Mouse (Mus musculus) forebrain, embryonic 15.5 days (tissue): Measurements from ENCODE around the gene Pde6h. TPM values are rescaled to one million over a fixed set of nuclear protein-coding genes. Genes with fewer than 3 reads are reported as not detected.
A peak's percentile ranks its signal among the peaks of the same experiment; 100 is the strongest.

ENCODE experiments used
- ATAC-seq: fragments of 200-750 bp; cut with Nextera tagmentation; replicated peaks from 2 replicates; pipeline ENCODE4 v1.8.0; 2017; ENCODE audit warnings: mild to moderate bottlenecking, moderate TSS enrichment, moderate library complexity
- H3K27ac ChIP-seq: fragments of 300-500 bp; sonication (generic); replicated peaks from 2 replicates; pipeline ENCODE4 v1.5.1; 2015; ENCODE audit warnings: mild to moderate bottlenecking, inconsistent platforms
- H3K27me3 ChIP-seq: fragments of 300-500 bp; sonication (generic); 2 replicates; pipeline ENCODE4 v1.6.1; 2015; ENCODE audit warnings: inconsistent platforms
- H3K36me3 ChIP-seq: fragments of 300-500 bp; sonication (generic); 2 replicates; pipeline ENCODE4 v1.6.1; 2015; ENCODE audit warnings: mild to moderate bottlenecking, inconsistent platforms
- H3K4me1 ChIP-seq: fragments of 300-500 bp; sonication (generic); 2 replicates; pipeline ENCODE4 v1.6.1; 2015; ENCODE audit warnings: inconsistent platforms
- H3K4me2 ChIP-seq: fragments of 300-500 bp; sonication (generic); replicated peaks from 2 replicates; pipeline ENCODE4 v1.6.1; 2015; ENCODE audit warnings: mild to moderate bottlenecking, inconsistent platforms
- H3K4me3 ChIP-seq: fragments of 300-500 bp; sonication (generic); 2 replicates; pipeline ENCODE4 v1.5.1; 2015; ENCODE audit warnings: mild to moderate bottlenecking, inconsistent platforms
- H3K9ac ChIP-seq: fragments of 300-500 bp; sonication (generic); replicated peaks from 2 replicates; pipeline ENCODE4 v1.6.1; 2015; ENCODE audit warnings: mild to moderate bottlenecking, inconsistent platforms
- H3K9me3 ChIP-seq: fragments of 300-500 bp; sonication (generic); 2 replicates; pipeline ENCODE4 v1.6.1; 2016; ENCODE audit warnings: inconsistent platforms
- WGBS: fragments of 180-500 bp; shearing (Covaris S2); methylation state at CpG from one replicate; pipeline ENCODE4 v1.1.7; 2015; ENCODE audit warnings: mixed read lengths; 5-methylcytosine and 5-hydroxymethylcytosine counted together
- polyA plus RNA-seq: library from polyadenylated mRNA; unstranded; fragments of >200 nt; fragmentation: Nextera tagmentation; extraction: Ambion mirVana; gene quantifications from 2 replicates; pipeline ENCODE4 v1.2.1, GENCODE M21; 2015

The Pde6h gene
- polyA plus RNA-seq, 1 experiment from 2014 or later, result not detected

- Histone ChIP-seq H3K27ac (no peak overlapping the region), H3K36me3 (no peaks in the 10 kb centered on the region), H3K4me2 (no peak overlapping the region), H3K27me3 (no peaks in the 10 kb centered on the region), H3K4me1 (0 out of 2 replicates have a peak, but pooled peaks cover 5% of the 10 kb centered on the region), H3K4me3 (no peak overlapping the region), H3K9ac (no peak overlapping the region), H3K9me3 (no peaks in the 10 kb centered on the region)
- peak; percentile 84 for ATAC-seq
- WGBS, result 37% methylated on average over 8 of the region's 9 CpGs
Observed at GRCm38 (mm10) chr6:136946943-136947342, 23.3 kb downstream of the Pde6h start.

- WGBS, result 25% methylated on average over 4 of the region's 4 CpGs
- ATAC-seq, result no peak
- H3K27ac ChIP-seq, result no peak overlapping the region
Observed at GRCm38 (mm10) chr6:136947716-136948115, 24.1 kb downstream of the Pde6h start.

GRCm38 (mm10) chr6:136950171-136950570, 26.5 kb downstream of the Pde6h start:
- H3K4me2 ChIP-seq, result no peak overlapping the region
- no peak overlapping the region for H3K4me3 ChIP-seq
- no peaks in the 10 kb centered on the region for H3K9me3 ChIP-seq
- H3K4me1 ChIP-seq, result no peaks in the 10 kb centered on the region
- ATAC-seq, result no peak
- H3K27me3 ChIP-seq, result no peaks in the 10 kb centered on the region
- no peak overlapping the region for H3K27ac ChIP-seq
- no peaks in the 10 kb centered on the region for H3K36me3 ChIP-seq
- H3K9ac ChIP-seq, result no peak overlapping the region
- WGBS, result 95% methylated on average over 2 of the region's 2 CpGs

More at GRCm38 (mm10) chr6:136947716-136948115, 24.1 kb downstream of the Pde6h start:
- Histone ChIP-seq H3K9me3 (no peaks in the 10 kb centered on the region), H3K9ac (no peak overlapping the region), H3K4me3 (no peak overlapping the region), H3K36me3 (no peaks in the 10 kb centered on the region), H3K4me1 (no peaks in the 10 kb centered on the region), H3K4me2 (no peak overlapping the region), H3K27me3 (no peaks in the 10 kb centered on the region)

- no peaks in the 10 kb centered on the region for H3K27me3 ChIP-seq
Observed at GRCm38 (mm10) chr6:136952930-136953329, 29.3 kb downstream of the Pde6h start.

GRCm38 (mm10) chr6:136954192-136954591, 30.6 kb downstream of the Pde6h start:
- no peaks in the 10 kb centered on the region for H3K36me3 ChIP-seq
- H3K4me3 ChIP-seq, result no peak overlapping the region
- no peak for ATAC-seq
- H3K4me1 ChIP-seq, result no peaks in the 10 kb centered on the region
- H3K4me2 ChIP-seq, result no peak overlapping the region
- H3K9ac ChIP-seq, result no peak overlapping the region
- H3K27ac ChIP-seq, result no peak overlapping the region
- no peaks in the 10 kb centered on the region for H3K9me3 ChIP-seq
- WGBS, result 85% methylated on average over 6 of the region's 6 CpGs
- no peaks in the 10 kb centered on the region for H3K27me3 ChIP-seq

More at GRCm38 (mm10) chr6:136952930-136953329, 29.3 kb downstream of the Pde6h start:
- 94% methylated on average over 9 of the region's 9 CpGs for WGBS
- Histone ChIP-seq H3K4me2 (no peak overlapping the region), H3K36me3 (no peaks in the 10 kb centered on the region), H3K4me1 (no peaks in the 10 kb centered on the region), H3K4me3 (no peak overlapping the region), H3K9me3 (no peaks in the 10 kb centered on the region), H3K9ac (no peak overlapping the region), H3K27ac (no peak overlapping the region)
- ATAC-seq, result no peak

- no peaks in the 10 kb centered on the region for H3K27me3 ChIP-seq
- no peak for ATAC-seq
- no peak overlapping the region for H3K4me3 ChIP-seq
- WGBS, result 91% methylated on average over 8 of the region's 8 CpGs
- no peak overlapping the region for H3K27ac ChIP-seq
- H3K36me3 ChIP-seq, result no peaks in the 10 kb centered on the region
- no peak overlapping the region for H3K4me2 ChIP-seq
- H3K9ac ChIP-seq, result no peak overlapping the region
- no peaks in the 10 kb centered on the region for H3K4me1 ChIP-seq
- no peaks in the 10 kb centered on the region for H3K9me3 ChIP-seq
Observed at GRCm38 (mm10) chr6:136954715-136955114, 31.1 kb downstream of the Pde6h start.

GRCm38 (mm10) chr6:136955240-136955639, 31.6 kb downstream of the Pde6h start:
- H3K4me3 ChIP-seq, result no peak overlapping the region
- no peak overlapping the region for H3K27ac ChIP-seq
- no peaks in the 10 kb centered on the region for H3K9me3 ChIP-seq
- H3K9ac ChIP-seq, result no peak overlapping the region
- no peak overlapping the region for H3K4me2 ChIP-seq
- WGBS, result 95% methylated on average over 3 of the region's 3 CpGs
- no peaks in the 10 kb centered on the region for H3K27me3 ChIP-seq
- H3K36me3 ChIP-seq, result no peaks in the 10 kb centered on the region
- no peaks in the 10 kb centered on the region for H3K4me1 ChIP-seq
- no peak for ATAC-seq

GRCm38 (mm10) chr6:136957062-136957461, 33.4 kb downstream of the Pde6h start:
- Histone ChIP-seq H3K27ac (no peak overlapping the region), H3K4me1 (no peaks in the 10 kb centered on the region), H3K4me3 (no peak overlapping the region), H3K9me3 (no peaks in the 10 kb centered on the region), H3K4me2 (no peak overlapping the region), H3K9ac (no peak overlapping the region), H3K36me3 (no peaks in the 10 kb centered on the region), H3K27me3 (no peaks in the 10 kb centered on the region)
- 64% methylated on average over 7 of the region's 7 CpGs for WGBS
- no peak for ATAC-seq

- no peak for ATAC-seq
- 61% methylated on average over 11 of the region's 11 CpGs for WGBS
- no peaks in the 10 kb centered on the region for H3K4me1 ChIP-seq
- H3K4me3 ChIP-seq, result no peak overlapping the region
- H3K9ac ChIP-seq, result no peak overlapping the region
- no peak overlapping the region for H3K27ac ChIP-seq
- no peaks in the 10 kb centered on the region for H3K27me3 ChIP-seq
- no peaks in the 10 kb centered on the region for H3K9me3 ChIP-seq
- H3K4me2 ChIP-seq, result no peak overlapping the region
- H3K36me3 ChIP-seq, result no peaks in the 10 kb centered on the region
Observed at GRCm38 (mm10) chr6:136959131-136959530, 35.5 kb downstream of the Pde6h start.

- H3K9me3 ChIP-seq, result no peaks in the 10 kb centered on the region
- H3K27me3 ChIP-seq, result no peaks in the 10 kb centered on the region
- no peak overlapping the region for H3K4me2 ChIP-seq
- no peak overlapping the region for H3K4me3 ChIP-seq
- H3K9ac ChIP-seq, result no peak overlapping the region
- H3K27ac ChIP-seq, result no peak overlapping the region
- H3K4me1 ChIP-seq, result no peaks in the 10 kb centered on the region
- no peak for ATAC-seq
- 84% methylated on average over 11 of the region's 11 CpGs for WGBS
- H3K36me3 ChIP-seq, result no peaks in the 10 kb centered on the region
Observed at GRCm38 (mm10) chr6:136962957-136963356, 39.3 kb downstream of the Pde6h start.

GRCm38 (mm10) chr6:136964609-136965510, 41.2 kb downstream of the Pde6h start:
- 57% methylated on average over 13 of the region's 13 CpGs for WGBS
- no peak overlapping the region for H3K4me3 ChIP-seq
- no peaks in the 10 kb centered on the region for H3K4me1 ChIP-seq
- H3K27me3 ChIP-seq, result no peaks in the 10 kb centered on the region
- no peak overlapping the region for H3K27ac ChIP-seq
- no peak for ATAC-seq
- H3K4me2 ChIP-seq, result no peak overlapping the region
- no peak overlapping the region for H3K9ac ChIP-seq
- no peaks in the 10 kb centered on the region for H3K9me3 ChIP-seq
- H3K36me3 ChIP-seq, result no peaks in the 10 kb centered on the region

- H3K9me3 ChIP-seq, result no peaks in the 10 kb centered on the region
- no peak for ATAC-seq
- 76% methylated on average over 10 of the region's 10 CpGs for WGBS
Observed at GRCm38 (mm10) chr6:136965912-136966311, 42.3 kb downstream of the Pde6h start.

More at GRCm38 (mm10) chr6:136965912-136966311, 42.3 kb downstream of the Pde6h start:
- H3K4me2 ChIP-seq, result no peak overlapping the region
- H3K9ac ChIP-seq, result no peak overlapping the region
- no peaks in the 10 kb centered on the region for H3K27me3 ChIP-seq
- no peaks in the 10 kb centered on the region for H3K36me3 ChIP-seq
- H3K4me1 ChIP-seq, result no peaks in the 10 kb centered on the region
- no peak overlapping the region for H3K4me3 ChIP-seq
- no peak overlapping the region for H3K27ac ChIP-seq
